Mouse (Mus musculus): ENCODE results near the gene Ddr2. TPM values are rescaled to one million over a fixed set of nuclear protein-coding genes. Genes with fewer than 3 reads are reported as not detected.

The Ddr2 gene
- polyA plus RNA-seq, 1 experiment from 2014 or later = 22.0 TPM

- no peaks in the 10 kb centered on the region for H3K27me3 ChIP-seq
- H3K4me2 ChIP-seq = no peak overlapping the region
- H3K9ac ChIP-seq = no peak overlapping the region
- WGBS = 88% methylated on average over 1 of the region's 1 CpGs
- no peak for ATAC-seq (ENCODE audit: low FRiP score)
- no peak overlapping the region for H3K27ac ChIP-seq
- no peaks in the 10 kb centered on the region for H3K9me3 ChIP-seq
- H3K36me3 ChIP-seq (replicated peaks) = no peaks in the 10 kb centered on the region
- H3K4me1 ChIP-seq = no peaks in the 10 kb centered on the region
- no peak overlapping the region for H3K4me3 ChIP-seq (replicated peaks)
Observed at GRCm38 (mm10) chr1:170080907-170081306, 29.7 kb downstream of the Ddr2 start.

GRCm38 (mm10) chr1:170079465-170079864, 31.1 kb downstream of the Ddr2 start:
- H3K9me3 ChIP-seq = no peaks in the 10 kb centered on the region
- WGBS = 73% methylated on average over 2 of the region's 2 CpGs
- no peaks in the 10 kb centered on the region for H3K36me3 ChIP-seq (replicated peaks)
- H3K27me3 ChIP-seq = no peaks in the 10 kb centered on the region
- H3K9ac ChIP-seq = no peak overlapping the region
- no peak overlapping the region for H3K4me2 ChIP-seq
- H3K4me1 ChIP-seq = no peaks in the 10 kb centered on the region
- ATAC-seq (ENCODE audit: low FRiP score) = no peak
- no peak overlapping the region for H3K27ac ChIP-seq
- H3K4me3 ChIP-seq (replicated peaks) = no peak overlapping the region

GRCm38 (mm10) chr1:170076339-170076738, 34.2 kb downstream of the Ddr2 start:
- Histone ChIP-seq H3K9me3 (no peaks in the 10 kb centered on the region), H3K4me3 (replicated peaks) (no peak overlapping the region), H3K27ac (no peak overlapping the region), H3K9ac (no peak overlapping the region), H3K4me2 (no peak overlapping the region), H3K36me3 (replicated peaks) (no peaks in the 10 kb centered on the region), H3K27me3 (no peaks in the 10 kb centered on the region), H3K4me1 (no peaks in the 10 kb centered on the region)
- WGBS = 85% methylated on average over 5 of the region's 5 CpGs
- ATAC-seq (ENCODE audit: low FRiP score) = no peak

DNA sequence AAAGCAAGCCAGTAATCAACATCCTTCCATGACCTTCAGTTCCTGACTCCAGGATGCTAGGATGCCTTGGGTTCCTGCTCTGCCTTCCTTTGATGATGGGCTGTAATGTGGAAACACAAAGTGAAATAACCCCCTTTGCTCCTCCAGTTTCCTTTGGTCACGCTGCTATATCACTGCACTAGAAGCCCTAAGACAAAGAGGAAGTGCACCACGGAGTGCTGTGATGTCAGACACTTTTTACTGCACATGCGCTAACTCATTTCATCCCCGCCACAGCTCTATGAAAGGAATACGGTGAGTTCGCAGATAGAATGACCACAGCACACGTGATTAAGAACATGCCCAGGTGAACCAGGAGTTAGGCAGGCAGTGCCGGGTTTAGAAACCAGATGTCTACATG, 36.8 kb downstream of the Ddr2 start:
- no peak for ATAC-seq (ENCODE audit: low FRiP score)
- 84% methylated on average over 8 of the region's 8 CpGs for WGBS

GRCm38 (mm10) chr1:170069143-170069542, 41.4 kb downstream of the Ddr2 start:
- Histone ChIP-seq H3K27me3 (no peaks in the 10 kb centered on the region), H3K4me1 (no peaks in the 10 kb centered on the region; the same call in 1 of the 2 replicates), H3K4me2 (no peak overlapping the region), H3K9me3 (no peaks in the 10 kb centered on the region), H3K9ac (no peak overlapping the region), H3K36me3 (replicated peaks) (no peaks in the 10 kb centered on the region), H3K4me3 (replicated peaks) (no peak overlapping the region), H3K27ac (no peak overlapping the region)
- 88% methylated on average over 5 of the region's 5 CpGs for WGBS
- ATAC-seq (ENCODE audit: low FRiP score) = no peak

More for the DNA sequence above, 36.8 kb downstream of the Ddr2 start:
- Histone ChIP-seq H3K9me3 (no peaks in the 10 kb centered on the region), H3K4me2 (no peak overlapping the region), H3K27me3 (no peaks in the 10 kb centered on the region), H3K36me3 (replicated peaks) (no peaks in the 10 kb centered on the region), H3K9ac (no peak overlapping the region), H3K4me1 (no peaks in the 10 kb centered on the region), H3K4me3 (replicated peaks) (no peak overlapping the region), H3K27ac (no peak overlapping the region)

- Histone ChIP-seq H3K4me3 (replicated peaks) (no peak overlapping the region), H3K4me1 (peaks cover 3% of the 10 kb centered on the region; the same call in 1 of the 2 replicates), H3K36me3 (replicated peaks) (no peaks in the 10 kb centered on the region), H3K27ac (no peak overlapping the region), H3K9me3 (no peaks in the 10 kb centered on the region), H3K27me3 (no peaks in the 10 kb centered on the region), H3K9ac (no peak overlapping the region), H3K4me2 (no peak overlapping the region)
- no peak for ATAC-seq (ENCODE audit: low FRiP score)
- WGBS = 83% methylated on average over 2 of the region's 2 CpGs
Observed at GRCm38 (mm10) chr1:170065931-170066330, 44.6 kb downstream of the Ddr2 start.

GRCm38 (mm10) chr1:170065009-170065408, 45.6 kb downstream of the Ddr2 start:
- Histone ChIP-seq H3K27me3 (no peaks in the 10 kb centered on the region), H3K9ac (no peak overlapping the region), H3K9me3 (no peaks in the 10 kb centered on the region), H3K36me3 (replicated peaks) (no peaks in the 10 kb centered on the region), H3K27ac (no peak overlapping the region), H3K4me1 (peaks cover 3% of the 10 kb centered on the region; the same call in 1 of the 2 replicates), H3K4me3 (replicated peaks) (no peak overlapping the region), H3K4me2 (no peak overlapping the region)
- 91% methylated on average over 8 of the region's 8 CpGs for WGBS
- no peak for ATAC-seq (ENCODE audit: low FRiP score)

DNA sequence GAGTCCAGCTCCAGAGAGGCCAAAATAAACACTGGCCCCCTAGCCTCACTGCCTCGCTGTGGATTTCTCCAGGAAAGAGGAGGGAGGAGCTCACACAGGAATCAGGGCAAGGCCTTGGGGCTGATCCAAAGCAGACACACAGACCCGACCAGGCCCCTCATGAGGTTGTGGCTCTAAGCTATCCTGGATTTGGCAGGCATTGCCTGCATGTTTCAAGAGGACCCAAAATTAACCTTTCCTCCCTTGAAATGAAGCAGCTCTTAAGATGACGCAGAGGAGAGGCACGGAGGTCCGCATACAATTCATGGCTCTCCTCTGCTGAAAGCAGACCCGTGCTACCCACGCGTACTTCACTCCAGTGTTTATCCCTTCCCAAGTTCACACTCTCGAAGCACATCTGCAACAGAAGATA, 46.5 kb downstream of the Ddr2 start:
- WGBS = 76% methylated on average over 9 of the region's 9 CpGs
- Histone ChIP-seq H3K27me3 (no peaks in the 10 kb centered on the region), H3K4me2 (no peak overlapping the region)

GRCm38 (mm10) chr1:170060214-170060613, 50.3 kb downstream of the Ddr2 start:
- Histone ChIP-seq H3K36me3 (replicated peaks) (no peaks in the 10 kb centered on the region), H3K9me3 (no peaks in the 10 kb centered on the region), H3K4me3 (replicated peaks) (no peak overlapping the region), H3K9ac (no peak overlapping the region), H3K4me2 (no peak overlapping the region), H3K27me3 (no peaks in the 10 kb centered on the region), H3K27ac (no peak overlapping the region), H3K4me1 (peaks cover 3% of the 10 kb centered on the region; the same call in 1 of the 2 replicates)
- WGBS = 88% methylated on average over 3 of the region's 3 CpGs
- no peak for ATAC-seq (ENCODE audit: low FRiP score)

More for the DNA sequence above, 46.5 kb downstream of the Ddr2 start:
- no peak overlapping the region for H3K4me3 ChIP-seq (replicated peaks)
- ATAC-seq (ENCODE audit: low FRiP score) = no peak
- no peak overlapping the region for H3K9ac ChIP-seq
- no peaks in the 10 kb centered on the region for H3K9me3 ChIP-seq
- no peaks in the 10 kb centered on the region for H3K36me3 ChIP-seq (replicated peaks)
- peaks cover 3% of the 10 kb centered on the region; the same call in 1 of the 2 replicates for H3K4me1 ChIP-seq
- H3K27ac ChIP-seq = no peak overlapping the region

- Histone ChIP-seq H3K4me2 (no peak overlapping the region), H3K4me1 (peaks cover 3% of the 10 kb centered on the region; the same call in 1 of the 2 replicates), H3K27ac (no peak overlapping the region), H3K36me3 (replicated peaks) (no peaks in the 10 kb centered on the region), H3K4me3 (replicated peaks) (no peak overlapping the region), H3K9ac (no peak overlapping the region), H3K9me3 (no peaks in the 10 kb centered on the region), H3K27me3 (no peaks in the 10 kb centered on the region)
- 76% methylated on average over 9 of the region's 9 CpGs for WGBS
- ATAC-seq (ENCODE audit: low FRiP score) = no peak
Observed at GRCm38 (mm10) chr1:170059347-170059746, 51.2 kb downstream of the Ddr2 start.

GRCm38 (mm10) chr1:170058051-170058450, 52.5 kb downstream of the Ddr2 start:
- H3K4me1 ChIP-seq = no peaks in the 10 kb centered on the region
- WGBS = 90% methylated on average over 11 of the region's 11 CpGs
- H3K4me3 ChIP-seq (replicated peaks) = no peak overlapping the region
- no peak overlapping the region for H3K4me2 ChIP-seq
- no peaks in the 10 kb centered on the region for H3K9me3 ChIP-seq
- no peaks in the 10 kb centered on the region for H3K27me3 ChIP-seq
- H3K36me3 ChIP-seq (replicated peaks) = no peaks in the 10 kb centered on the region
- no peak overlapping the region for H3K27ac ChIP-seq
- no peak for ATAC-seq (ENCODE audit: low FRiP score)
- H3K9ac ChIP-seq = no peak overlapping the region

DNA sequence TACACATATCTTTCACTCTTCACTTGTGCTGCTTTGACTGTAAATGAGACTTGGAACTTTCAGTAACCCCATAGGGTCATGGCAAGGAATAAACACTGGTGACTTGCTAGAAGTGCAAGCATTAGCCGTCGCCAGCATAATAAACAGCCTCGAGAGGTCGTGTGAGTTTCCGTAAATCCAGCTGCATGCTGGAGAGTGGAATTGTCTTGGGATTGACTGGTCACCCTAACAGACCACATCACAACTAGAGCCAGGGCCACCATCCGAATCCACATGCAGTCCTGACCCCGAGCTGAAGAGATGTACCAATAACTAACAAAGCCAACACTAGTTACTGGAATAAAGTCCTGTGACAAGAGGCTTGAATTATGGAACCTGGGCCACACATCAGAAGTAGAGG, 53.0 kb downstream of the Ddr2 start:
- H3K27ac ChIP-seq = no peak overlapping the region
- no peak overlapping the region for H3K9ac ChIP-seq
- WGBS = 93% methylated on average over 7 of the region's 7 CpGs
- H3K36me3 ChIP-seq (replicated peaks) = no peaks in the 10 kb centered on the region
- H3K4me1 ChIP-seq = no peaks in the 10 kb centered on the region
- no peaks in the 10 kb centered on the region for H3K9me3 ChIP-seq
- H3K4me3 ChIP-seq (replicated peaks) = no peak overlapping the region
- no peaks in the 10 kb centered on the region for H3K27me3 ChIP-seq
- ATAC-seq (ENCODE audit: low FRiP score) = no peak
- no peak overlapping the region for H3K4me2 ChIP-seq

- H3K9ac ChIP-seq = no peak overlapping the region
- H3K27ac ChIP-seq = no peak overlapping the region
- no peaks in the 10 kb centered on the region; the same call in none of the 2 replicates for H3K4me1 ChIP-seq
- H3K27me3 ChIP-seq = no peaks in the 10 kb centered on the region
- ATAC-seq (ENCODE audit: low FRiP score) = no peak
- no peak overlapping the region for H3K4me2 ChIP-seq
- H3K9me3 ChIP-seq = no peaks in the 10 kb centered on the region
- H3K4me3 ChIP-seq (replicated peaks) = no peak overlapping the region
- 80% methylated on average over 3 of the region's 3 CpGs for WGBS
- H3K36me3 ChIP-seq (replicated peaks) = no peaks in the 10 kb centered on the region
Observed at GRCm38 (mm10) chr1:170056921-170057320, 53.6 kb downstream of the Ddr2 start.

Measured in forebrain, embryonic 12.5 days (tissue).